Mouse (Mus musculus) C2C12 (cell line): ENCODE measurements around the gene Prickle4. TPM values are rescaled to one million over a fixed set of nuclear protein-coding genes. Genes with fewer than 3 reads are reported as not detected.
A peak's percentile ranks its signal among the peaks of the same experiment; 100 is the strongest.

ENCODE experiments used
- H3K27me3 ChIP-seq: one replicate; pipeline ENCODE4 v1.6.1; 2011; ENCODE audit not compliant: control insufficient read depth, insufficient read depth, insufficient read length
- H3K36me3 ChIP-seq: one replicate; pipeline ENCODE4 v1.6.1; 2011; ENCODE audit not compliant: control insufficient read depth, insufficient read depth
- H3K4me3 ChIP-seq: one replicate; pipeline ENCODE4 v1.5.1; 2011; ENCODE audit warnings: mild to moderate bottlenecking, control low read depth; ENCODE audit not compliant: poor library complexity, insufficient read depth, severe bottlenecking
- H3K79me2 ChIP-seq: one replicate; pipeline ENCODE4 v1.6.1; 2011; ENCODE audit not compliant: control insufficient read depth, insufficient read depth
- H3K79me3 ChIP-seq: one replicate; pipeline ENCODE4 v1.6.1; 2011; ENCODE audit warnings: low read depth, control low read depth
- H3ac ChIP-seq: one replicate; pipeline ENCODE3; 2011; ENCODE audit warnings: low read depth; ENCODE audit not compliant: control insufficient read depth, insufficient read length
- CEBPB ChIP-seq: IDR thresholded peaks from one replicate; pipeline ENCODE4 v1.6.1; 2011; ENCODE audit warnings: low read depth, mild to moderate bottlenecking, control low read depth, moderate library complexity
- CTCF ChIP-seq: IDR thresholded peaks from one replicate; pipeline ENCODE4 v1.5.1; 2011; ENCODE audit not compliant: control insufficient read depth, insufficient read depth, insufficient read length
- FOSL1 ChIP-seq: IDR thresholded peaks from one replicate; pipeline ENCODE4 v1.8.0; 2011; ENCODE audit warnings: mild to moderate bottlenecking, low read length; ENCODE audit not compliant: poor library complexity, insufficient read depth, severe bottlenecking
- MAX ChIP-seq: IDR thresholded peaks from one replicate; pipeline ENCODE4 v1.6.1; 2011; ENCODE audit warnings: mild to moderate bottlenecking, control low read depth
- MYOD1 ChIP-seq: IDR thresholded peaks from one replicate; pipeline ENCODE4 v1.6.1; 2011; ENCODE audit warnings: low read depth; ENCODE audit not compliant: control insufficient read depth, insufficient read length
- MYOG ChIP-seq: IDR thresholded peaks from one replicate; pipeline ENCODE4 v1.6.1; 2011; ENCODE audit not compliant: control insufficient read depth, insufficient read length; ENCODE audit errors: extremely low read depth
- USF1 ChIP-seq: IDR thresholded peaks from one replicate; pipeline ENCODE4 v1.6.1; 2011; ENCODE audit warnings: low read depth, mild to moderate bottlenecking, control low read depth, moderate library complexity
- polyA plus RNA-seq: library from polyadenylated mRNA; unstranded; fragments of >200 nt; fragmentation: generic; extraction: Trizol; gene quantifications from one replicate; pipeline ENCODE4 v1.2.1, GENCODE M21; 2012; ENCODE audit warnings: missing spikeins

The Prickle4 gene
- polyA plus RNA-seq, 1 experiment, result 0.12 TPM

DNA sequence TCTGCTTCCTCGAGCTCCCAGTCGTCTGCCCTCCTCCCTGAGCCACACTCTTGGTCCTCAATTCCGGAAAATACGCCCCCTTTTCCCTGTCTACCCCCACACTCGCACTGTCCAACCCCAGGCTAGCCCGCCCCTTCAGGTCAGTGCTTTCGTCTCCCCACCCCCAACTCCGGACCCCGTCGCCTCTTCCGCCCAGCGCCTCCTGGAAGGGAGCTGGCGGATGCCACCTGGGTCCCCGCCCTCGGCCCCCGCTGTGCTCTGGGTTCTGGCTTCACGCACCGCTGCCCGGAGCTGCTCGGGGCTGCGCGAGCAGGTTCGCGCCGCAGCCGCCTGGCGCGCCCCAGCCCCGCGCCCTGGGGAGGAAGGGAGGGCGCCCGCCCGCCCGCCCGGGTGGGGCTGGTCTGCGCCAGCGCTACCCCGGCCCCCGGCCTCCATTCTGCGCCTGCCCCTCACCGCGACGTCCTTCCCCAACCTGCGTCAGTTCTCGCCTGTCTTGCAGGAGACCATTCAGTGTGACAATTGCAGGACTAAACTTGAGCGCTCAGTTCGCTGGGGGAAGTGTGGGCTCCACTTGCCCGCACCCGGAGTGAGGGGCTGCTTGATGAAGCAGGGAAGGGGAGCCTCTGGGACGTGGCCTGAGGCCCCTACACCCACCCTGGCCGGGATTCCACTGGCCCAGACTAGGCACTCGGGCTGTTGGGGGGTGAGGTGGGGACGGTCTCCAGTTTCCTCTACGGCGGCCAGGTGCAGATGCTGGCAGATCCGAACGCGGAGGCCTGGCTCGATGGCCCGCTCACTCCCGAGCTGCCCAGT is 43.7 kb upstream of the Prickle4 start:
- H3K27me3 ChIP-seq, result peaks cover 3% of the 10 kb centered on the region
- peak overlapping the region; percentile 46 for H3K4me3 ChIP-seq
- TF ChIP-seq USF1, result no peak
- no peak for TF ChIP-seq CTCF
- no peak for TF ChIP-seq MAX
- TF ChIP-seq MYOD1, result no peak
- TF ChIP-seq MYOG, result no peak
- H3ac ChIP-seq, result peak overlapping the region; percentile 67
- no peaks in the 10 kb centered on the region for H3K79me3 ChIP-seq
- H3K79me2 ChIP-seq, result no peaks in the 10 kb centered on the region
- no peaks in the 10 kb centered on the region for H3K36me3 ChIP-seq

DNA sequence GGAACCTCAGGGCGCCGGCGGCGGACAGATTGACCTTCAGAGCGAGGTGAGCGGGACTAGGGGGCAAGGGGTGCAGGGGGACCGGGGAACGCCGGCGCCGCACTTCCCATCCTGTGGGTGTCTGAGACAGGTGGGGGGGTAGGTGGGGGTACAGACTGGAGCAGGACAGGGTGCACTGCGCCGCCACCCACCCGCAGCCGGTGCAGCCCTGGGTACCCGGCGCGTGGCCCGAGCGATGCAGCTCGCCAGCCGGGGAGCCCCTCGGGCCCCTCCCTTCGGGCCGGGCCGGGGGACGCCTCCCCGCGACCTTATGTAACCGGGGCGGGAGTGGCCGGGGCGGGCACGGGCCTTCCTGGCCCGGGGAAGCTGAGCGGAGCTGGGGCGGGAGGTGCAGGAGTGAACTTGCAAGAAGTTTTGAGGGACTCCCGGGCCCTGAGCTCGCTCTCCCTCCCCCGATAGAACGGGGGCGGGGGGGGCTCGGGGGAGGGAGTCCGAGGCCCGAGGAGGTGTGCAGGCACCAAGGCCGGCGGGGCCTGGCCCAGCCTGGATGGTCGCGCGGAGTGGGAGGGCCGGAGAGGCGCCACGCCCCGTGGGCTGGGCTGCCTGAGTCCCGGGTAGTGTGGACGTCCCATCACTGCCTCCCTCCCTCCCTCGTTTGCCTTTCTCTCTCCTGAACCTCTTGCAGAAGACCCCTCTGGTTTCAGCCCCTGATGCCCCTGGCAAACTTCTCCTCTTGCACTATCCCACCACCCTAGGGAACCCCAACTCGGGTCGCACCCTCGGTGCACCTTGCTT is 42.9 kb upstream of the Prickle4 start:
- Histone ChIP-seq H3K79me3 (no peaks in the 10 kb centered on the region), H3ac (peak overlapping the region; percentile 67), H3K27me3 (peaks cover 11% of the 10 kb centered on the region), H3K4me3 (peak overlapping the region; percentile 46), H3K79me2 (no peaks in the 10 kb centered on the region), H3K36me3 (no peaks in the 10 kb centered on the region)
- TF ChIP-seq CTCF (no peak), USF1 (no peak), MAX (no peak), CEBPB (no peak), MYOD1 (no peak), MYOG (no peak), FOSL1 (no peak)

DNA sequence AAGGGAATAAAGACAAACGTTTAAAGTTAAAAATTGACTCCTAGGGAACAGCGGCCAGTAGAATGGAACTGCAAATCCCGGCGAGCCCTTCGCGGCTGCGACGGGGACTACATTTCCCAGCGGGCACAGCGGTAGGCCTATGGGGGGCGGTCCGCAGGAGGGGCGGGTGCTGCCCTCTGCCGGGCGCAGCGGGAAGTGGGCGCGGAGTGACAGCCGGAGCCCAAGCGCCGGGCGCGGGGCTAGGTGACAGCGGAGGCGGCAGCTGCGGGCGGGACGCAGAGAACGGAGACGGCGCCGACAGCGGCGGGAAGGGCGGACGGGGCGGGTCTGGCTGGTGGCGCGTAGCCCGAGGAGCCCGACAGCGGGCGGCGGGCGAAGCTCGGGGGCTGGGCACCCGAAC is 42.3 kb upstream of the Prickle4 start, which contains the start of gene Tfeb:
Gene Tfeb (plus strand): TSS at position 175 of the 400 bp plus-strand sequence.
- TF ChIP-seq USF1 (no peak), CTCF (peak; percentile 98), MYOD1 (peak; percentile 17)
- Histone ChIP-seq H3K27me3 (peaks cover 16% of the 10 kb centered on the region), H3K79me3 (no peaks in the 10 kb centered on the region), H3K79me2 (no peaks in the 10 kb centered on the region), H3K4me3 (peak within 1 kb of the TSS; percentile 46), H3K36me3 (no peaks in the 10 kb centered on the region), H3ac (peak within 1 kb of the TSS; percentile 67)

DNA sequence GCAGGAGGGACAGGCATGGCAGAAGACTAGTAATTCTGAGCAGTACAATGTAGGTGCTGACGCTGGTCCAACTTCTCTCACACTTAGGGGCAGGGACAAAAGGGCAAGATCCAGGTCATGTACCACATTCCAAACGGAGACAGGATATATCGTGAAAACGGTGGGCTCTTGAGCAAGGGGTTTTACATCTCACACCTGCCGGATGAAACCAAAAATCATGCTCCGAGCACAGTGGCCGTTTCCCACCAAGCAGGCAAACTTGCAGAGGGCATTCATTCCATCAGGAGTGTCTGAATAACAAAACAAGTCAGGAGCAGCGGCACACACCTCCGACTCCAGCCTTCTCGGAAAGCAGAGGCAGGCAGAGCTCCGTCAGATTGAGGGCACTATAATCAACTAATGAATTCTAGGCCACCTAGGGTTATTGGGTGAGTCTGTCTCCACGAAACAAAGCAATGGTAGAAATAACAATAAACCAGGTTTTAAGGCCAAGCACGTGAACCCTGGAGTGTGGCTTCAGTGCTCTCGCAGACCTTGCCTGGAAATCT is 41.1 kb upstream of the Prickle4 start:
- Histone ChIP-seq H3K27me3 (peaks cover 16% of the 10 kb centered on the region), H3K79me3 (no peaks in the 10 kb centered on the region), H3ac (no peak overlapping the region), H3K79me2 (no peaks in the 10 kb centered on the region), H3K36me3 (no peaks in the 10 kb centered on the region), H3K4me3 (no peak overlapping the region)
- TF ChIP-seq FOSL1 (no peak), MYOD1 (no peak), MAX (no peak), MYOG (no peak), USF1 (no peak), CEBPB (no peak), CTCF (no peak)

DNA sequence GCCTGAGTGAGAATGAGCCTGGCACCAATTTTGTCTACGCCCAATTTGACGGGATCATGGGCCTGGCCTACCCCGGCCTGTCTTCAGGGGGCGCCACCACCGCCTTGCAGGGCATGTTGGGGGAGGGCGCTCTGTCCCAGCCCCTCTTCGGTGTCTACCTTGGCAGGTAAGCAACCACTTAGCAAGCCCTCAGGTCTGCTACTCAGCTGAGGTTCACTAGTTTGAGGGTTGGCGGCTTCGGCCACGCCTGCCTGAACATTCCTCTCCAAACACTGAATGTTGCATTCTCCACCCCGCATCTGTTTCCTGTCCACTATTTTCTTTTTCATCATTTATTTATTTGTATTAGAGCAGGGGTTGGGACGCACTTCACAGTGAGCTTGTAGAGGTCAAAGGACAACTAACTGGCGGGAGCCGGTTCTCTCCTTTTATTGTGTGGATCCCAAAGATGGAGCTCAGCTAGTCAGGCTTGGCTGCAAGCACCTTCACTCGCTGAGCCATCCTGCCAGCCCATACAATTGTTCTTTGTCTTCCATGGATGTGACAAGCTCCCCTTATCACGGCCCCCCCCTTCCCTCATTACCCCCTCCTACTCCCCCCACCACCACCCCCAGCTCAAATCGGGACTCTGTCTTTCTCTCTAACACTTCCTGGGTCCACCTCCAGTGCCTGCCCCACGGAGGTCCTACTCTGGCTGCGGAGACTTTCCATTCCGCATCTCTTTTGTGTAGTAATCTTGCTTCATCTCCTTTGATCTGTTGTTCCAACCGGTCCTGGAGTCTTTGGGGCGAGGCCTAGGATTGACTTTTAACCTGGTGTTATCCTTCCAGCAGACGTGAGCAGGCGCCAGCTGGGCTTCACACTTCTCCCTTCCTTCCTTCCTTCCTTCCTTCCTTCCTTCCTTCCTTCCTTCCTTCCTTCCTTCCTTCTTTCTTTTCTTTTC is 36.4 kb upstream of the Prickle4 start:
- no peak overlapping the region for H3K4me3 ChIP-seq
- H3K27me3 ChIP-seq, result peaks cover 51% of the 10 kb centered on the region
- no peaks in the 10 kb centered on the region for H3K79me2 ChIP-seq
- no peaks in the 10 kb centered on the region for H3K36me3 ChIP-seq
- TF ChIP-seq CEBPB, result no peak
- no peak for TF ChIP-seq MAX
- TF ChIP-seq MYOD1, result no peak
- TF ChIP-seq FOSL1, result no peak
- no peak for TF ChIP-seq USF1
- TF ChIP-seq MYOG, result no peak
- no peak for TF ChIP-seq CTCF
- H3ac ChIP-seq, result no peak overlapping the region
- no peaks in the 10 kb centered on the region for H3K79me3 ChIP-seq
